11 mouse cellular contexts compared by ENCODE assay signal in the genomic region with DNA sequence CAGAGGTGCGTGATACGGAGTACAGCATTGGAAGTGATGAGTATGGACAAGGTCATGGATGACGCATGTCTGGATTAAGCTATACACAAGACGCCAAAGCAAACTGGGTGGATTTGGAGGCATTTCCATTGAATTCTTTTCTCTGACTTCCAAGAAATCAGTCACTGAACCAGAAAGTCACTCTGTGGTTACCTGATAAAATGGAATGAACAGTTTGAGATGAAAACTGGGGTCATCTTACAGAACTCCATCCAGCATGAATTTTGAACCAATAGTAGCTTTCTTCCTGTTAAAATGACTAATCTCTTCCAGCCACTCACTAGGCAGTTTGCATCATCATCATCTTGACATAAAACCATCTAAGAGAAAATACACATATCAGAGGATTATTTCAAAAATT.
"Had no signal": no experiment of that assay in that cellular context is flagged by ENCODE, and none has a peak within 500 bp of the region (broad histone marks: within the 10 kb centered on the region; RNA-seq: fewer than 3 reads in every experiment).

No protein-coding gene starts in this region.

- ATAC-seq: midbrain, embryonic 13.5 days; midbrain, embryonic 15.5 days had no signal

- DNase-seq: lung, adult 18-20 months; lung, embryonic 14.5 days; lung, postnatal 10 days; lung, postnatal 4 days; right cerebral cortex, postnatal 14 days; spleen, adult 18-20 months; thymus, adult 18-20 months; thymus, postnatal 25 days; thymus, postnatal 4 days had no signal
